Mouse (Mus musculus): ENCODE data around the gene Tbx21.

The Tbx21 gene

DNA sequence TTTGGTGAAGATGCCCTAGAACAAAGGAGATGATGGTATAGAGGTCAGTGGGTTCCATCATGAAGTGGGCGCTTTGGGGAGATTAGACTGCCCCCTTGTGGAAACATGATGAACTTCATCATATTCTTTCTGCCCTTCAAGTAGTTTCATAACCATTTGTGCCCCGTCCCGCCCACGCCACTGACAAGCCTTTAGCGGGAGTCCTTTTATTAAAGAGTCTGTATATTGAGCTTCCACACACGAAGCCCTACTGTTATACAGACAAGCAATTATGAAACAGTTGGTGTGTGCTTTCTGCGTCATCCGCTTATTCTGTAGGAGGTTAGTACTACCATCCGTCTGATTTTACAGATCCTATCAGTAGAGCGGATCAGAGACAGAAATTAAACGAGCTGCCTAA, 32.2 kb downstream of the Tbx21 start:
- no peak for DNase-seq

DNA sequence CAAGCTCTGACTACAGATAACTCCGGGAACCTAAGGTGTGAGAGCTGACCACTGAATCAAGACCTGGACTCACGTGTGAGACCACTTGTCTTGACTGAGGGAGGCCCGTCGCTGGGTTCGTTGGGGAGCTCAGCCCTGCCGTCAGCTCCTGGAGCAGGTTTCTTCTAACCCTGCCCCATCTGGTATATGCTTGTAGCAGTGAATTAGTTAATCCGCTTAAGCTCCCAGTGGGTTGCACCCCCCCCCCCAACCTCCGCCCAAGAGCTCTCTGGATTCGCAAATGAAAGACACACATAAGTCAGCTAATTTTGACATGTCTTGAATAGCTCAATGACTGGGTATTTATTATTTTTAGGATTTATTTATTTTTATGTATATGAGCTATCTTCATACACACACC, 34.8 kb downstream of the Tbx21 start:
- DNase-seq: no peak

DNA sequence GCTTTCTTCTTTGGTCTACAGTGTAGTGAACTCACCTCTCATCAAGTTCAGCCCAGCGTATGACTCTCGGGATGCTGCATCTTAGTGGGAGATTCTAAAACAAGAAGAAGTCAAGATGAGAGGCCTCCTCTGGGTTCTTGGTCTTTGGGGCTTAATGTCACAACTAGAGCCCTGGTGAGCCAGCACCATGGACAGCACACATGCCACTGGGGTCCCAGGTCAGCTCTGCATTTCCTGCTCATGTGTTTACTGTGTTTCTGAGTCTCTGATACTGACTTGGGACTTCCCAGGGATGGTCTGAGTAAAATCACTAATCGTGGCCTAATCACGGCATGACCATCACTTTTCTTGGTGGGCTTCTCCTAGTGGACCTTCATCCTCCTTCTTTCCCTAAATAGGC, 36.4 kb downstream of the Tbx21 start:
- no peak for DNase-seq

DNA sequence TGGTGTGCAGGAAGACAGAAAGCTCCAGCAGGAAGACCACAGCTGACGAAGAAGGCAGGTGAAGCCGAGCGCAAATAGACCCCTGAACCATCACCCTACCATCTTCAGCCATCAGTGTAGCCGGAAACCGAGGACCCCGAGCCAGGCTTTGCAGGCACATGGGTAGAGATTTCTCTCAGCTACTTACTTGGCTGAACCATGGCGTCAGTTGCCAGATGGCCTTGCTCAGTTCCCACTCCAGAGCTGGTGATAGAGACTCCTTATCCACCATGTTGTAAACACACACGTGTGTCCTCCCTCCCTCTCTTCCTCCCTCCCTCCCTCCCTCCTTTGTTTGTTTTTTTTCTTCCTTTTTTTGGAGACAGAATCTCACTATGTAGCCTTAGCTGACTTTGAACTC, 40.9 kb downstream of the Tbx21 start:
- no peak for DNase-seq

DNA sequence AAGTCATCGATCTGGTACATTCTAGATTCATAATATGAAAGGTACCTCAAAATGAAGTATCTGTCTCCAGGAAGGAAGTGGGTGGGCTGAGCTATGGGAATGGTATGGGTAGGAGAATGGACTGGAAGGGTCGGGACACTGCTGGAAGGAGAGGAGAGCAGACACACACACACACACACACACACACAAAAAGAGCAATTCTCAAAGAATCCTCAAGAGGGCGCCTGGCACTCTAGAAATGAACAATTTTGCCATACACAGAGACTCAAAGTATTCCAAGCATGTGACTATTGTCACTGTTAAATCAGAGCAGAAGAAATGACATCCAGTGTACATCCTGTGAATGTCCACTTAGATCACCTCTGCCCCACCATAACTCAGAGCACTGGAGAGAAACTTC, 42.6 kb downstream of the Tbx21 start:
- DNase-seq: no peak

DNA sequence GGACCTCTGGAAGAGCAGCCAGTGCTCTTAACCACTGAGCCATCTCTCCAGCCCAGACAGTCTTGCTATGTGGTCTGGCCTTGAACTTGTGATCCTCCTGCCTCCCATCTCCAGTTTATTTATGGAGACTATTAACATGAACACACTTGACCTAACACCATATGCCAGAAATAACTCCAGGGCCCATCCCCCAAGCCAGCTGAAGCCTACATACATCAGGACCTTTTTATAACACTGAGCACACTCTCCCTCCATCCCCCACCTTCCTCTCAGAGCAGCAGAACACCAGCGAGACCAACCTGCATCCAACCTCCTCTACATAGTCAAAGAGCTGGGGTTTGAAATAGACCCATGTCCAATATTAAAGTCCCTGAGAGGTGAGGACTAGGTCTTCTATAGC, 44.0 kb downstream of the Tbx21 start:
- no peak for DNase-seq

DNA sequence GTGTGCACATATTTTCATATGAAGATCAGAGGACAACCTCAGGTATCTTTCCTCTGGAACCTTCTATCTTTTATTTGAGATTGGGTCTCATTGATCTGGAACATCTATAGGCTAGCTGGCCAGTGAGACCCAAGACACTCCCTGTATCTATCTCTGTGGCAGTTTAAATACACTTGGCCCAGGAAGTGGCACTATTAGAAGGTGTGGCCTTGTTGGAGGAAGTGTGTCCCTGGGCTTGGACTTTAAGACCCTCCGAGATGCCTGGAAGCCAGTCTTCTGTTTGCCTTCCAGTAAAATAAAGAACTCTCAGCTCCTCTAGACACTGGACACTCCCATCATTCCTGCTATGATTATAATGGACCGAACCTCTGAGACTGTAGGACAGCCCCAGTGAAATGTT, 45.4 kb downstream of the Tbx21 start:
- DNase-seq: no peak

DNA sequence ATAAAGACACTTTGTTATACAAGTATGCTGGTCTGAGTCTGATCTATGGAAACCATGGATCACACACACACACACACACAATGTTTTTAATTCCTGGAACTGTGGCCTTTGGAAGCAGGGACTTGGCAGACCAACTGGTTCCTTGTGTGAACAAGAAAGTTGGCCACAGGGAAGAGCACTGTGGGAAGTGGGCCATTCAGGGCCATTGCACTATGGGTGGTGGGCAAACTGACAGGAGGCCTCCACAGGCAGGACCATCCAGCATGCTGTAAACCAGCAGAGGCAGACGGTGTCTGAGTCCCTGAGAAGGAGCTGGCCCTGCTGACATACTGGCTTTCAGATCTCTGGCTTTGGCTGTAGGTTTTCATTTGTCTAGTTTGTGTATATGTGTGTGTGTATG, 45.8 kb downstream of the Tbx21 start:
- DNase-seq: no peak

DNA sequence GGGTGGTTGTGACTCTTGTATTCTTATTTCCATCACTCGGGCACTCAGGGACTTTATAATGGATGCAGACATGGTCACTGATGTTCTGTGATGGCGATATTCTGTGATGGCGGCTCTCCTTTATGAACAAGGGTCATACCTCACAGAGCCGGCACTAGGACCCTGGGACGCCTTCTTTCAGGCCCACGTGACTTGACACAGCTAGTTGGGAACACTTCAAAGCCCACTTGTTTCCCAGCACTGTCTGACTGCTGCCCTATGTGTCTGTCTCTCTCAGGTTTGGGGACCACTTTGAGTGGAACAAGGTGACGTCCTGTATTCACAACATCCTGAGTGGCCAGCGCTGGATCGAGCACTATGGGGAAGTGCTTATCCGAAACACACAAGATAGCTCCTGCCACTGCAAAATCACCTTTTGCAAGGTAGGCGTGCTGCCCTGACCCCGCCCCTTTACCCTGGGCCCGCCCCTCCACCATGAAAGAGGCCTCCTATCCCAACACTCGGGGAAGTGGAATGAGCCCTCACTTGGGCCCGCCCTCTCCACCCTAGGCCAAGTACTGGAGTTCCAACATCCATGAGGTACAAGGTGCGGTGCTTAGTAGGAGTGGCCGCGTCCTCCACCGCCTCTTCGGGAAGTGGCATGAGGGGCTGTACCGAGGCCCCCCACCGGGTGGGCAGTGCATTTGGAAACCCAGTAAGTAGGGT, 48.3 kb downstream of the Tbx21 start:
- no peak for DNase-seq

DNA sequence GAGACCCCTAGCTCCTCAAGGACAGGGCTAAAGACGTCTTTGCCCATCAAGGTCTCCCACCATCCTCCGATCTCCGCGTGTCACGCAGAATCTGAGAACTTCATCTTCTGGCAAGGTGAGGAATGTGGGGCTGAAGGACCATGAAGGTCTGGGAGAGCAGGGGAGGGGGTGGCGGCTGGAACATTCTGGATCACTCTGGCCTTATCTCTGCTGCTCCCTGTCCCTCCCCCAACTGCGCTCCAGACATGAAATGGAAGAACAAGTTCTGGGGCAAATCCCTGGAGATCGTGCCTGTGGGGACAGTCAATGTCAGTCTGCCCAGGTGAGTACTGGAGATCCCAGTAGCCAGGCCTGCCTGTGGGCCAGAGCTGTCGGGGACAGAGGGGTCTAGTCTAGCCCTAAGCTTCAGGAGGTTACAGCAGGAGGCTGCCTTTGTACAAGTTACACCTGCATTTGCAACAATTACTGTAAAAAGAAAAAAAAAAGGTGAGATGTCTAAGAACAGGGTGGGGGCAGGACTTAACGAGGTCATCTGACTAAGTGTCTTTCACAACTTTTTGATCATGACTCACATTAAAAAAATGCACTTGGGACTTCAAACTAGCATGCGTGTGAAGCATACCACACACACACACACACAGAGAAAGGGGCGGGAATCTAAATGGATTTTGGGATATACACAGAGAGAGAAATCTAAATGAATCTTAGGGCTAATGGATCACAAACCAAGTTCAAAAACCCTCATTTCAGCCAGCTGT, 49.4 kb downstream of the Tbx21 start:
- DNase-seq: no peak

DNA sequence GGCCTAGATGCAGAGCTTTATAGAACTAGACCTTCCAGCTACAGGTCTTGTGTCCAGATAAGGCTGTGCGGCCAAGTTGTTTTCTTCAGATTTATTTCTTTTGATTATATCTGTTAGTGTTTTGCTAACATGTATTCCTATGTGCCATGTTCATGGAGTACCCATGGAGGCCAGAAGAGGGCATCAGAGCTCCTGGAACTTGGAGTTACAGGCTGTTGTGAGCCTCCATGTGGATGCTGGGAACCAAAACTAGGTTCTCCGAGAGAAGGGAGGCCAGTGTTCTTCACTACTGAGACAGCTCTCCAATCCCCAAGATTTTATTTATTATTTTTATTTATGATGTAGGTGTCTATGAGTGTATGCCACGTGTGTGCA, 51.2 kb downstream of the Tbx21 start:
- no peak for DNase-seq

DNA sequence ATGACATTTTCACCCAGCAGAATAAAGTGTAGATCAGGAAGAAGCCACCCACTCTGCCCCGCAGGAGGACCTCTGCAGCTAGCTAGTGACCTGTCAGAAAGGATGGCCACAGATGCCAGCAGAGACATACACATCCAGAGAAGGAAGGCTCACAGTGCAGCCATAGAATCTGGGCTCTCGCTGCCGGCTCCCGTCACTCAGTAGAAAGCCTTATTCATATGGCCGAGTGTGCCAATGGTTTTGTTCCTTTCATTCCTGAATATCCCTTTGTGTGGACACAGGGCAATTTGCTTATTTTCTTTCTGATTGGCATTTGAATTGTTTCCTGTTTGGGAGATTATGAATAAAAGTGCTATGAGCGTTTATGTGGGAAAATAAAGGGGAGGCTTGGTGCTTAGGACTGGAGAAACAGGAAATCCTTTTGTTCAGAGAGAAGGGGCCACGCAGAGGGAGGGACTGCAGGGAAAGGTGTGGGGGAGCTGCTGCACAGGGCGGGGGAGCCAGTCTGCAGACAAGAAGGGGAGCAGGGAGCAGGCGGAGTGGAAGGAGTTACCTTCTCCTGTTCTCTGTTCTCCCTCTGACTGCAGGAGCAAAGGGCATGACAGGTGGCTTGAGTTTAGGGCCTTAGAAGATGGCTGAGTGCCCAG, 51.7 kb downstream of the Tbx21 start:
- no peak for DNase-seq

DNA sequence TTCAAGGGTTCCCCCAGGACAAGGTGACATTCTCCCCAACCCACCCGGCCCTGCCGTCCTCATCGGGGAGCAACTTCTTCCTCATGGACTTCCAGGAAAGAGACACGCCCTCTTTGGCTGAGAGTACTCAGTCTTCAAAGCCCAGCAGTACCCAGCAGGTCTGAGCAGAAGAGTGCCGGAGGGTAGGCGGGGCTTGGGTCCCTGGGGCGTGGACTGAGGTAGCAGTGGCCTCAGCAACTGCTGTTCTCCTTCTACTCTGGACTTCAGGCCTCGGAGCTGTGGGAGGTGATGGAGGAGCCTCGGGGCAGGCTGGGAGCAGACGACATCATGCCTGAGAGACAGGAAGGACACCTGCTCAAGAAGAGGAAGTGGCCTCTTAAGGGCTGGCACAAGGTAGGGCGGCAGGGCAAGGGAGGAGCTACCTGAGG, 62.9 kb downstream of the Tbx21 start:
- DNase-seq: no peak

DNA sequence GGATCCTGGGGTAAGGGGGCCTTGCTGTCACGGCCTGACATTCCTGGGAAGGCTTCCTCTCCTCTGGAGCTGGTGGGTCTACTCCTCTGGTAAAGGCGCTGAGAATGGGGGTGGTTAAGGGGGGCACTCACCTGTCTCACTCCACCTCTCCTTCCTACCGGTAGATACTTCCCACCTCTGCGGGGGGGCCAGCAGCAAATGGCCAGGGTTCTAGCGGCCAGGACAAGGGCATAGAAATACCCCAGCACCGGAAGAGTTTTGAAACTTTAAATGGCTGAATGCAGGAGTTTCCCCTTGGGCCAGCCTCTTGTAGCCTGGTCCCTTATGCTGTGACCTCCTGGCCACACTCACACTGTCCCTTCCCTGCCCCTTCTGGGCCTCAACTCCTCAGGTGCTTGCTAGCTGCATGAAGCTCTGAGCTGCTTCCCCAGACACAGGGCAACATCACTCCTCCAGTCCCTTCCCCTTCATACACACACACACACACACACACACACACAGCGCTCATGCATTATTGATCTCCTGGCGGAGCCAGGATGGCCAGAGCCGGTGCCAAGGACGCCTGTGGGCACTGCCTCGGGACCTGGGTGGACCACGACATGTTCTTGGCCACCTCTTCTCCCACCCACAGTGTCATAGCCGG, 64.1 kb downstream of the Tbx21 start:
- DNase-seq: no peak

DNA sequence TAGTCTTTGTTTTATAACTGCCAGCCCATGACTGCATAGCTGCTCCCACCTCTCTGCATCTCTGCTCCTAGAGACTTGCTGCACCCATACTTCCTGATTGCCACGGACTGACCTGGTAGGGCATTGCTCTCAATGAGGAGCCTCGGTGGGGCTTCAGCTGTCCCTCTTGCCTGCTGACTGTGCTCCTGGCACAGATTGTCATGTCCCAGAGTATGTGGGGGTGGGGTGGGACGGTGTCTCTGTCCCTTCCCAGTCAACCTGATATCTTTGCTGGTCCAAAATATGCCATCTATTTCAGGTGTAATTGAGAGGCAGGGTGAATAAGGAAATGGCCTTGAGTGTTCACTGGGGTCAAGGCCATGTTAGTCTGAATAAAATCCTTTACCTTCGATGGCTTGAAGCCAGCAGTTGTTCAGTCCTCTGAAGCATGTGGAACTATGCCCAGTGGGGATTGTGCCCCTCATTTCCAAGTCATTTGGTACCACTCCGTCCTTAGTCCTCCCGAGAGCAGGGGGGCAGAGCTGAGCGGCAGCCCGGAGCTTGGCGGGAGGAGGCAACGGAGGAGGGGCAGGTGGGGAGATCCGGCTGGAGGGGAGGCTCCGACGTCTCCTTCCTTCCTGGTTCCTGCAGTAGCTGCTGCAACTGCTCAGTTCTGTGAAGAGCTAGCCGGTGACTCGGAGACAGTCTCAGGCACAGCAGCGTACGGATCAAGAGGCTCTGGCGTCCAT, 64.8 kb downstream of the Tbx21 start, which contains the start of gene Osbpl7:
TSS of gene Osbpl7 (plus strand) at position 413 of the 728 bp plus-strand sequence.
- peak; percentile 78 to 79 for DNase-seq

DNA sequence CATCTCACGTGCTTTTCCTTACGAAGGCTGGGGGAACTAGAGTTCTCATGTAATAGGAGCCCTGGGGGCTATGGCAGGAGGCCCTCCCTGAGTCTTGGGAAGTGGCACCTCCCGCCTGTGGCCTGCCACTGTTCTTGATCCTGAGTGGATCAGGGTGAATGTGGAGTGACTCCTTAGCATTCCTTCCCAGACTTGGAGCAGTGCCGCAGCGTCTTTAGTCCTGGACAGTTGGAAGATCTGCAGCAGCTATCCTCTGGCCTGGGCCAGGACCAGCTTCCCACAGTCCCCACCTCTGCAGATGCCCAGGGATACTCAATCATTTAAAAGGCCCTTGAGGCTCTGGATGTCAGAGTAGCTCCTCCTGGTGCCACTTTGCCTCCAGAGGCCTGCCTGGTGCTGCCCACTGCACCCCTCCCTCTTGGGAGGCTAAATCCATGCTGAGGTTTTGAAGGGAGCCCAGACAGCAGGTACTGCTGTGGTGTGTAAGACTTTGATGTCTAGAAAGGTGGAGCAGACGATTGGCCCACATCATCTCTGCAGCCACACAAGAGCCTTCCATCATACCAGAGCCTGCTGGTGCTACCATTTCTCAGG, 65.5 kb downstream of the Tbx21 start:
- no peak for DNase-seq

DNA sequence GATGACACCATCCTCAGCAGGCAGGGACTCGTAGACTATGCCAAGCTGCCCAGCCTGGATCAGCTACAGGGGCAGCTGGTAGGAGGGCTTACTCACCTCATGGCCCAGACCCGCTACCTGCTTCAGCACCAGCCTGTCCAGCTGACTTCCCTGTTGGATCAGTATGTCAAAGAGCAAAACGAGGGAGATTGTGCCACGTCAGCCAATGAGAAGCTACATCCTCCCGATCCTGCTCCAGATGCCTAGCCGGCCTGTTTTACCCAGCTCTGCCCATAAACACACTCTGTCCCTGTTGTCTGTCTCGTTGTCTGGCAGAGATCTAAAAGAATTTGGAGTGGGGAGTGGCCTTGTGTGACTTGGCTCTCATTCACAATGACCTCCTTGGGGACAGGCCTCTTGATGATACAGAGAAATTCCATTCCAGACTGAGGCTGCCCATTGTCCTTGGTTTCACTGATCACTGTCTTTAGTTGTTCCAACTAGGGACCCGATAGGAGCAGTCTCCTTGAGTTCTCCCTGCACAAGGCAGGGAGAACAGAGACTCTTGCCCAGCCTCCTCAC, 67.0 kb downstream of the Tbx21 start:
- no peak for DNase-seq

All from thymus, adult 18-20 months (tissue).